Mouse (Mus musculus) cortical plate, adult 2 months (tissue): ENCODE results near the gene Ninj2.

Experiments used
- CTCF ChIP-seq: fragments of 200-500 bp; IDR thresholded peaks from 2 replicates; pipeline ENCODE4 v1.5.1; 2011; ENCODE audit warnings: mild to moderate bottlenecking, control low read depth, low read length; ENCODE audit not compliant: insufficient read depth; ENCODE audit errors: extremely low read depth
- POLR2A ChIP-seq: fragments of 200-500 bp; IDR thresholded peaks from 2 replicates; pipeline ENCODE4 v1.6.1; 2011; ENCODE audit warnings: mild to moderate bottlenecking, low read length, control low read depth; ENCODE audit not compliant: insufficient read depth; ENCODE audit errors: extremely low read depth

DNA sequence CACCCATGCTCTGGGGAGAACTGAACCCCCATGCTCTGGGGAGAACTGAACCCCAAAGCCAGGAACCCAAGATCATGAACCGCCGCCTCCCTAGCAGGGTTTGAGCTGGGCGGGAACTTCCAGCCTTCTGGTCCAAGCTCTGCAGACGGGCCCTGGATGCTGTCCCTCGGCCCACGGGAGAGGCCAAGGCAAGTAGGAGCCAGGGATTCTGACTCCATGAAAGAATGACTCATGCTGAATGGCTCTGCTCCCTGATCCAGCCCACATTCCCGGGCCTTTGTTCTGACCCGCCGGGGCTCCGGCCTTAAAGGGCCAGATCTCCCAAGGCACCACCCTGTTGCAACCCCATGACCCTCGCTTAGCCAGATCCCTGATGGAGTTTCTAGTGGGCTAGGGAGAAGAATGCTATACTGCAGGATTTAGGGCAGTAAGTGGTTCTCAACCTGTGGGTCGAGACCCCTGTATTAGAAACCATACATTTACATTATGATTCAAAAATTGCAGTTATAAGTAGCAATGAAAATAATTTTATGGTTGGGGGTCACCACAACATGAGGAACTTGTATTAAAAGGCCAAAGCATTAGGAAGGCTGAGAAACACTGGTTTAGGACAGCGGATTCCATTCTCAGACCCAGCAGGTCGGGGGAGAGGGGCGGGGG, 99.2 kb downstream of the Ninj2 start:
- no peak for TF ChIP-seq CTCF
- no peak for TF ChIP-seq POLR2A
